Mouse (Mus musculus) colon, adult 2 months (tissue): Measurements from ENCODE around the gene Tatdn3. TPM values are rescaled to one million over a fixed set of nuclear protein-coding genes. Genes with fewer than 3 reads are reported as not detected.

Experiments used
- polyA plus RNA-seq: library from polyadenylated mRNA; depleted of rRNA; stranded (reverse); fragments of >200 nt; gene quantifications from 2 replicates; pipeline ENCODE4 v1.2.3, GENCODE M21; 2012; rRNA removed

Tatdn3 gene
- 2.6 and 2.8 TPM in 2 replicates for polyA plus RNA-seq

DNA sequence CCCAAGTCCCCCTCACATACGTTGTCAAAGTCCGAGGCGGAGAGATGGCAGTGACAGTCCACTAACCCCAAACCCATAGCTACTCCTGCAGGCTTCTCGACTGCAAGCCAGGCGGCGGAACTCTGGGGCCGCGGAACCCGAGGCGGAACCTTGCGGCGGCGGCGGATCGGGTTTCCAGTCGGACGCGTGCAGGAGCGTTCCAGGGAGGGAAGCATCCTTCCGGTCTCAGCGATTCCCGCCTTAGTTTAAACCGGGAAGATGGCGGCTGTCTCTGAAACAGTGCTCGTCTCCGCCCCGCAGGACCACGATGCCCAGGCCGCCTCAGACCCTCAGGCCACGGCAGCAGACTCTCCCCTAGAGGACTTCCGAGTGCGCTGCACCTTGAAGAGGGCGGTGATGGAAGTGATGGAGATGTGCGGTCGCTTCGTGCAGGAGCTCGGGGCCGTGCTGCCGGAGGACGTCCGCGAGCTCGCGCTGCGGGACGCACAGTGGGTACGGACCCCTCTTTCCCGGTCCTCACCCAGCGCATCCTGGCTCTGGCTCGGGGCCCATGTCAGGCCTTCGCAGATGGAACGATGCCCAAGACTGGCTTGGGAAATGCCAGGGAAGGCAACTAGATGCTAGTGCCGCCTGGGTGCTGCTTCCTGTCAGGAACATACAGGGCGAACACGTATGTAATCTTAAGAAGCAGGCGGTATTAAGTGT is at the start of gene Tatdn3, which contains the start of gene Nsl1:
TSS of gene Tatdn3 (minus strand) at position 152 of the 705 bp plus-strand sequence.
TSS of gene Nsl1 (plus strand) at position 232 of the 705 bp plus-strand sequence.

GRCm38 (mm10) chr1:191097802-191098747 is 35.3 kb upstream of the Tatdn3 start, which contains the start of gene Batf3:
Gene Batf3 (plus strand): TSS chr1:191097847.

DNA sequence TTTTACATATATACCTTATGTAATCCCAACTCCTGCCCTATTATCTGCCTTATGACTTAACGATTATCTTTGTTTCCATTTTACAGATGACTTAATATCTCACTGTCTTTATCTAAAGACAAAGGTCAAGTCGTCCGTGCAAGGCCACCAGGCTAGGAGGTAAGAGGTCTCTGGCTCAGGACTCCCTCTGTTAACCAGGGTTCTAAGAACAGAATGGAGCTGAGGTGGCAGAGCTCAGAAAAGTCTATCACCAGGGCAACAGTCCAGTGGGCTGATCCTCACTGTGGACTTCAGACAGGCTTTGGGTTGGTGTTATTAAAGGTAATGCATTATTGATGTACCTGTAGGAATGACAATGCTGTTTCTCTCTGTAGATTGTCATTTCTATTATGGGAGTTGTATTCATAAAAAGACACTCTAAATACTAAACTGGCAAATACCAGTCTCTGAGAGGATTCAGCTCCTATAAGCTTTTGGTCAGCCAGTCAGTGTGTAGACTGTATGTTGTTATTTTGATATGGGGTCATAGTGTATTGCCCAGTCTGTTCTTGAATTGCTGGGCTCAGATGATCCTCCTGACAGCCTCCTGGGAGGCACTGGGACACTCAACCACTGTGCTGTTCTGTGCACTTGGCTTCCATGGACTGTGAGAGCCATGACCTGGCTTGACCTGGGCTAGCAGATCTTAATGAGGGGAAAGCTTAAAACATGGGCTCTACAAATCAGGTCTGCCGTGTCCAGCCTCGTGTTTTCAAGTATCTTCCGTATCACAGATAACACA is 26.0 kb downstream of the Tatdn3 start, which contains the start of gene Spata45:
TSS of gene Spata45 (plus strand) at position 86 of the 781 bp plus-strand sequence.

DNA sequence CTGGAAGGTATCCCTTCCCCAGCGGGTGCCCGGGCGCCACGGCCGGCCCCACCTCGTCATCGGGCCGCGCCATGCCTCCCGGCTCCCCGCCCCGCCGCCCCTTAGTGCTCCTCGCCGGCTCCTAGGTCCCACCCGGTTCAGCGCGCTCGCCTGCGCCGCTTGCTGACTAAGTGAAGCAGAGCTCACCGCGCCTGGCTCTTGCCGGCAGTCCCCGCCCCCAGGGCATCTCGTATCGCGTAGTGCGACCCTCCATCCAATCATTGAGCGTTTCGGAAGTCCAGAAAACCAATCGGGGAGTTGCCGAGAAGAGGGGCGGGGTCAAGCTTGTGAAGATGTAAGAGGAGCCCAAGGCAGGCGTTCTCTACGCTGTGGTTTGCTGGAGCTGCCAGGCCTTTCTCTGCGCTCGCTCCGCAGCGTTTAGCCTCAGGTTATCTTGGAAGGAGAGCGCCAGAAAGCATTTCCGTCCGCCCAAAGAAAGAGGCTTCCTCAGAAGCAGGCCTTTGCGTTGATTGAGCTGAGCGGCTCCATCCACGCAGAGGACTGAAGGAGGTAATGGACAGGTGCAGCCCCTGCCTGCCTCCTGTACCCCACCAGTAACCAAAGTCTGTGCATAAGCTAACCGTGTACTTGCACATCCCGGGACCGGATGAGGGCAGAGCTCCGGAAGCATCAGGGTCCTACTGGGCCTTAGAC is 36.6 kb downstream of the Tatdn3 start, which contains the start of gene Flvcr1:
TSS of gene Flvcr1 (minus strand) at position 138 of the 693 bp plus-strand sequence.

Other genes with a start within 250 kb of the Tatdn3 start
- gene Rps6kc1, start 151.2 kb downstream of the Tatdn3 start, polyA plus RNA-seq = 6.1 and 15.1 TPM in 2 replicates
- 26.9 and 27.9 TPM in 2 replicates for gene Angel2, start 137.8 kb downstream of the Tatdn3 start, polyA plus RNA-seq
- gene Vash2, start 83.6 kb downstream of the Tatdn3 start, polyA plus RNA-seq = 0.74 and 2.0 TPM in 2 replicates
- 16.9 and 20.9 TPM in 2 replicates for gene Flvcr1, start 36.8 kb downstream of the Tatdn3 start, polyA plus RNA-seq
- gene Spata45, start 26.3 kb downstream of the Tatdn3 start, polyA plus RNA-seq = not detected in 2 replicates
- gene Nsl1, start 80 bp upstream of the Tatdn3 start, polyA plus RNA-seq = 1.9 and 2.6 TPM in 2 replicates
- gene Batf3, start 34.9 kb upstream of the Tatdn3 start, polyA plus RNA-seq = 5.7 and 6.8 TPM in 2 replicates
- gene Fam71a, start 101.9 kb upstream of the Tatdn3 start, polyA plus RNA-seq = not detected in 2 replicates
- gene Atf3, start 155.1 kb upstream of the Tatdn3 start, polyA plus RNA-seq = 18.1 and 21.0 TPM in 2 replicates